Mouse (Mus musculus): ENCODE measurements around the gene Clec2g. TPM values are rescaled to one million over a fixed set of nuclear protein-coding genes. Genes with fewer than 3 reads are reported as not detected.
"Not testable (repeated sequence)": the region's sequence is repeated elsewhere in the genome, so short reads cannot be mapped to it uniquely, and the experiment has no call there.

Gene Clec2g
- polyA plus RNA-seq, 1 experiment from 2014 or later: not detected

GRCm38 (mm10) chr6:128935889-128936665 lies 1.9 kb downstream of the Clec2g start:
- not testable (repeated sequence) for H3K36me3 ChIP-seq; H3K27me3 ChIP-seq; H3K4me2 ChIP-seq; DNase-seq; H3K4me1 ChIP-seq (replicated peaks); ATAC-seq (ENCODE audit: low read depth); H3K27ac ChIP-seq; H3K4me3 ChIP-seq (replicated peaks); H3K9me3 ChIP-seq (replicated peaks); H3K9ac ChIP-seq
- WGBS (ENCODE audit: insufficient replicate concordance): 75% methylated on average over 5 of the region's 13 CpGs

- no peak overlapping the region for H3K4me2 ChIP-seq
- H3K9me3 ChIP-seq (replicated peaks): no peaks in the 10 kb centered on the region
- no peaks in the 10 kb centered on the region for H3K4me1 ChIP-seq (replicated peaks)
- DNase-seq (no peak), ATAC-seq (ENCODE audit: low read depth) (no peak)
- 59% methylated on average over 5 of the region's 5 CpGs for WGBS (ENCODE audit: insufficient replicate concordance)
- H3K36me3 ChIP-seq: no peaks in the 10 kb centered on the region
- no peak overlapping the region for H3K4me3 ChIP-seq (replicated peaks)
- no peaks in the 10 kb centered on the region for H3K27me3 ChIP-seq
- H3K9ac ChIP-seq: no peak overlapping the region
- no peak overlapping the region for H3K27ac ChIP-seq
These were observed 7.7 kb downstream of the Clec2g start for GRCm38 (mm10) chr6:128941646-128942421.

GRCm38 (mm10) chr6:128945564-128945963 lies 11.4 kb downstream of the Clec2g start:
- Histone ChIP-seq H3K4me1 (replicated peaks) (no peaks in the 10 kb centered on the region), H3K36me3 (no peaks in the 10 kb centered on the region), H3K27me3 (no peaks in the 10 kb centered on the region), H3K9me3 (replicated peaks) (no peaks in the 10 kb centered on the region), H3K9ac (no peak overlapping the region), H3K27ac (no peak overlapping the region), H3K4me3 (replicated peaks) (no peak overlapping the region), H3K4me2 (no peak overlapping the region)
- WGBS (ENCODE audit: insufficient replicate concordance): 55% methylated on average over 3 of the region's 3 CpGs
- ATAC-seq (ENCODE audit: low read depth) (no peak), DNase-seq (no peak)

- no peak for ATAC-seq (ENCODE audit: low read depth)
- H3K27me3 ChIP-seq: no peaks in the 10 kb centered on the region
- no peak for DNase-seq
- H3K4me1 ChIP-seq (replicated peaks): no peaks in the 10 kb centered on the region
- WGBS (ENCODE audit: insufficient replicate concordance): 63% methylated on average over 1 of the region's 1 CpGs
- H3K9ac ChIP-seq: no peak overlapping the region
- no peak overlapping the region for H3K4me3 ChIP-seq (replicated peaks)
- no peaks in the 10 kb centered on the region for H3K9me3 ChIP-seq (replicated peaks)
- H3K36me3 ChIP-seq: no peaks in the 10 kb centered on the region
- H3K4me2 ChIP-seq: no peak overlapping the region
- H3K27ac ChIP-seq: no peak overlapping the region
These were observed 26.9 kb downstream of the Clec2g start for GRCm38 (mm10) chr6:128961110-128961509.

GRCm38 (mm10) chr6:128962108-128962507 lies 27.9 kb downstream of the Clec2g start:
- not testable (repeated sequence) for DNase-seq; H3K4me3 ChIP-seq (replicated peaks); H3K4me1 ChIP-seq (replicated peaks); H3K36me3 ChIP-seq; H3K27me3 ChIP-seq; H3K9me3 ChIP-seq (replicated peaks); H3K4me2 ChIP-seq; H3K27ac ChIP-seq; H3K9ac ChIP-seq; ATAC-seq (ENCODE audit: low read depth)
- 58% methylated on average over 2 of the region's 2 CpGs for WGBS (ENCODE audit: insufficient replicate concordance)

- Histone ChIP-seq H3K9me3 (replicated peaks) (no peaks in the 10 kb centered on the region), H3K4me3 (replicated peaks) (no peak overlapping the region), H3K27ac (no peak overlapping the region), H3K4me1 (replicated peaks) (no peaks in the 10 kb centered on the region), H3K4me2 (no peak overlapping the region), H3K27me3 (no peaks in the 10 kb centered on the region), H3K9ac (no peak overlapping the region), H3K36me3 (no peaks in the 10 kb centered on the region)
- ATAC-seq (ENCODE audit: low read depth) (no peak), DNase-seq (no peak)
These were observed 30.3 kb downstream of the Clec2g start for GRCm38 (mm10) chr6:128964519-128964918.

- H3K4me2 ChIP-seq: no peak overlapping the region
- ATAC-seq (ENCODE audit: low read depth) (no peak), DNase-seq (no peak)
- no peak overlapping the region for H3K9ac ChIP-seq
- no peaks in the 10 kb centered on the region for H3K9me3 ChIP-seq (replicated peaks)
- H3K36me3 ChIP-seq: no peaks in the 10 kb centered on the region
- H3K27me3 ChIP-seq: no peaks in the 10 kb centered on the region
- H3K4me1 ChIP-seq (replicated peaks): no peaks in the 10 kb centered on the region
- H3K4me3 ChIP-seq (replicated peaks): no peak overlapping the region
- H3K27ac ChIP-seq: no peak overlapping the region
These were observed 34.3 kb downstream of the Clec2g start for GRCm38 (mm10) chr6:128968463-128968862.

- Histone ChIP-seq H3K27me3 (no peaks in the 10 kb centered on the region), H3K4me2 (no peak overlapping the region), H3K9ac (no peak overlapping the region), H3K4me3 (replicated peaks) (no peak overlapping the region), H3K4me1 (replicated peaks) (no peaks in the 10 kb centered on the region), H3K36me3 (no peaks in the 10 kb centered on the region), H3K9me3 (replicated peaks) (no peaks in the 10 kb centered on the region), H3K27ac (no peak overlapping the region)
- DNase-seq: no peak
- ATAC-seq (ENCODE audit: low read depth): no peak
- WGBS (ENCODE audit: insufficient replicate concordance): 72% methylated on average over 1 of the region's 1 CpGs
These were observed 35.6 kb downstream of the Clec2g start for GRCm38 (mm10) chr6:128969741-128970140.

- not testable (repeated sequence) for DNase-seq
- 81% methylated on average over 20 of the region's 20 CpGs for WGBS (ENCODE audit: insufficient replicate concordance)
These were observed 36.6 kb downstream of the Clec2g start for GRCm38 (mm10) chr6:128970508-128971393.

GRCm38 (mm10) chr6:128971394-128972039 lies 37.3 kb downstream of the Clec2g start:
- Histone ChIP-seq H3K9me3 (replicated peaks) (no peaks in the 10 kb centered on the region), H3K4me2 (no peak overlapping the region), H3K27ac (no peak overlapping the region), H3K4me3 (replicated peaks) (no peak overlapping the region), H3K27me3 (no peaks in the 10 kb centered on the region), H3K4me1 (replicated peaks) (no peaks in the 10 kb centered on the region), H3K36me3 (no peaks in the 10 kb centered on the region), H3K9ac (no peak overlapping the region)
- WGBS (ENCODE audit: insufficient replicate concordance): 48% methylated on average over 1 of the region's 1 CpGs
- DNase-seq: no peak
- ATAC-seq (ENCODE audit: low read depth): no peak

More at GRCm38 (mm10) chr6:128970508-128971393, 36.6 kb downstream of the Clec2g start:
- H3K4me1 ChIP-seq (replicated peaks); H3K4me3 ChIP-seq (replicated peaks); H3K36me3 ChIP-seq; H3K9me3 ChIP-seq (replicated peaks); H3K27ac ChIP-seq; ATAC-seq (ENCODE audit: low read depth); H3K4me2 ChIP-seq; H3K9ac ChIP-seq; H3K27me3 ChIP-seq: not testable (repeated sequence)

GRCm38 (mm10) chr6:128972156-128972555 lies 38.0 kb downstream of the Clec2g start:
- no peak for ATAC-seq (ENCODE audit: low read depth)
- Histone ChIP-seq H3K9me3 (replicated peaks) (no peaks in the 10 kb centered on the region), H3K4me2 (no peak overlapping the region), H3K36me3 (no peaks in the 10 kb centered on the region), H3K9ac (no peak overlapping the region), H3K27ac (no peak overlapping the region), H3K4me1 (replicated peaks) (no peaks in the 10 kb centered on the region), H3K4me3 (replicated peaks) (no peak overlapping the region), H3K27me3 (no peaks in the 10 kb centered on the region)
- no peak for DNase-seq
- 67% methylated on average over 2 of the region's 2 CpGs for WGBS (ENCODE audit: insufficient replicate concordance)

All from liver, embryonic 13.5 days (tissue).